Mouse (Mus musculus): Measurements from ENCODE around the gene Etv6.

GRCm38 (mm10) chr6:134090875-134091274 is 55.4 kb downstream of the Etv6 start:
- TF ChIP-seq EP300 (IDR thresholded peaks at IDR 0.05; ENCODE audit: low read depth) = no peak
- TF ChIP-seq CTCF (IDR thresholded peaks at IDR 0.05; ENCODE audit: low read depth) = no peak

Measured in heart, postnatal 0 days (tissue).